Mouse (Mus musculus): Measurements from ENCODE around the gene Zfp750.

Zfp750 gene

GRCm38 (mm10) chr11:121542471-121542870, 23.3 kb upstream of the Zfp750 start:
- DNase-seq (ENCODE audit: low spot score in 2 of 2): no peak

- DNase-seq (ENCODE audit: low spot score in 2 of 2): no peak
Observed at GRCm38 (mm10) chr11:121536528-121536927, 17.4 kb upstream of the Zfp750 start.

GRCm38 (mm10) chr11:121529747-121530146, 10.6 kb upstream of the Zfp750 start:
- no peak for DNase-seq (ENCODE audit: low spot score in 2 of 2)

GRCm38 (mm10) chr11:121524191-121524590, 5.1 kb upstream of the Zfp750 start:
- DNase-seq (ENCODE audit: low spot score in 2 of 2): no peak

GRCm38 (mm10) chr11:121522156-121522762, 3.1 kb upstream of the Zfp750 start:
- DNase-seq (ENCODE audit: low spot score in 2 of 2): no peak

- DNase-seq (ENCODE audit: low spot score in 2 of 2): no peak
Observed at GRCm38 (mm10) chr11:121520761-121521160, 1.6 kb upstream of the Zfp750 start.

- DNase-seq (ENCODE audit: low spot score in 2 of 2): no peak
Observed at GRCm38 (mm10) chr11:121519703-121520102, 570 bp upstream of the Zfp750 start.

GRCm38 (mm10) chr11:121517687-121518465, 1.3 kb downstream of the Zfp750 start:
- no peak for DNase-seq (ENCODE audit: low spot score in 2 of 2)

GRCm38 (mm10) chr11:121516906-121517305, 2.2 kb downstream of the Zfp750 start:
- no peak for DNase-seq (ENCODE audit: low spot score in 2 of 2)

GRCm38 (mm10) chr11:121515996-121516395, 3.1 kb downstream of the Zfp750 start:
- no peak for DNase-seq (ENCODE audit: low spot score in 2 of 2)

- no peak for DNase-seq (ENCODE audit: low spot score in 2 of 2)
Observed at GRCm38 (mm10) chr11:121512896-121513572, 6.1 kb downstream of the Zfp750 start.

- DNase-seq (ENCODE audit: low spot score in 2 of 2): no peak
Observed at GRCm38 (mm10) chr11:121510512-121511246, 8.5 kb downstream of the Zfp750 start.

- no peak for DNase-seq (ENCODE audit: low spot score in 2 of 2)
Observed at GRCm38 (mm10) chr11:121508478-121508877, 10.7 kb downstream of the Zfp750 start.

- DNase-seq (ENCODE audit: low spot score in 2 of 2): no peak
Observed at GRCm38 (mm10) chr11:121502000-121502860, 16.9 kb downstream of the Zfp750 start.

GRCm38 (mm10) chr11:121501525-121501924, 17.6 kb downstream of the Zfp750 start:
- no peak for DNase-seq (ENCODE audit: low spot score in 2 of 2)

- DNase-seq (ENCODE audit: low spot score in 2 of 2): no peak
Observed at GRCm38 (mm10) chr11:121500595-121500994, 18.5 kb downstream of the Zfp750 start.

- DNase-seq (ENCODE audit: low spot score in 2 of 2): no peak
Observed at GRCm38 (mm10) chr11:121490651-121491050, 28.5 kb downstream of the Zfp750 start.

GRCm38 (mm10) chr11:121485882-121486281, 33.3 kb downstream of the Zfp750 start:
- DNase-seq (ENCODE audit: low spot score in 2 of 2): no peak

GRCm38 (mm10) chr11:121481129-121481528, 38.0 kb downstream of the Zfp750 start:
- no peak for DNase-seq (ENCODE audit: low spot score in 2 of 2)

GRCm38 (mm10) chr11:121479476-121480203, 39.5 kb downstream of the Zfp750 start:
- DNase-seq (ENCODE audit: low spot score in 2 of 2): no peak
